Comparison of ENCODE assay signal across 8 mouse cellular contexts in genomic region chr6:121184198-121185140, GRCm38 (mm10). TPM values are rescaled to one million over a fixed set of nuclear protein-coding genes. Genes with fewer than 3 reads are reported as not detected.
DNase-seq lines count a peak whose midpoint lies in the region; ATAC-seq lines count a peak whose summit lies in the region.

No protein-coding gene starts in this region.

- no peak overlapping the region for H3K27ac ChIP-seq in brown adipose tissue, adult 24 weeks (replicated peaks; ENCODE audit: low read depth, low read length)

- peak overlapping the region; percentile 82 for H3K4me3 ChIP-seq in brown adipose tissue, adult 24 weeks (ENCODE audit: insufficient read depth, low read depth, low read length)

- H3K4me1 ChIP-seq in brown adipose tissue, adult 24 weeks (ENCODE audit: control insufficient read depth, insufficient read depth, insufficient read length, low read length) = no peaks in the 10 kb centered on the region; the same call in 1 of the 2 replicates

- DNase-seq in MN1 (ENCODE audit: low spot score) = peak; percentile 80
- DNase-seq in layer of hippocampus, postnatal 10 days (ENCODE audit: low spot score in 2 of 2) = peak; percentile 41 to 56
- peak; percentile 82 for DNase-seq in lung, postnatal 25 days (ENCODE audit: low spot score)
- DNase-seq in right cerebral cortex, adult 2 months (ENCODE audit: low spot score in 2 of 2) = peak; percentile 59 to 66
- peak; percentile 72 for DNase-seq in yolk sac, embryonic 10.5 days (ENCODE audit: low spot score)

- ATAC-seq in erythroid progenitor cell, adult 5-6 weeks (replicated peaks; ENCODE audit: low FRiP score, poor library complexity, severe bottlenecking) = peak; percentile 78
- ATAC-seq in hematopoietic stem cell, adult 5-6 weeks (replicated peaks in 1 of 2; ENCODE audit: insufficient read depth in 1 of 2, low FRiP score in 2 of 2, low TSS enrichment in 1 of 2, low read depth in 1 of 2, poor library complexity in 2 of 2, severe bottlenecking in 2 of 2) = peak; percentile 85 to 86

RNA-seq across cellular contexts. Expression of gene Pex26, which starts 1.0 kb away (rescaled TPM):
- 3.9 and 4.1 TPM in 2 replicates for polyA plus RNA-seq in brown adipose tissue, adult 24 weeks (2012; ENCODE audit: insufficient read depth, insufficient read length, missing spikeins)
- 0.36 and 1.3 TPM in 2 replicates for total RNA-seq in erythroid progenitor cell, adult 5-6 weeks (2015; ENCODE audit: low replicate concordance)
- 0.26 and 1.2 TPM in 2 replicates for total RNA-seq in erythroid progenitor cell, adult 5-6 weeks (2017; ENCODE audit: low replicate concordance)
- total RNA-seq in hematopoietic stem cell, adult 5-6 weeks (2017) = 7.8 and 9.6 TPM in 2 replicates
- 10 to 100 TPM; 13.7 to 15.7 TPM for total RNA-seq in layer of hippocampus, postnatal 10 days (2021)

RNA-seq across cellular contexts. Expression of gene Tuba8, which starts 26.0 kb away (rescaled TPM):
- 38.7 and 83.7 TPM in 2 replicates for polyA plus RNA-seq in brown adipose tissue, adult 24 weeks (2012; ENCODE audit: insufficient read depth, insufficient read length, missing spikeins)
- total RNA-seq in erythroid progenitor cell, adult 5-6 weeks (2015; ENCODE audit: low replicate concordance) = 4.2 and 9.4 TPM in 2 replicates
- total RNA-seq in erythroid progenitor cell, adult 5-6 weeks (2017; ENCODE audit: low replicate concordance) = 2.1 and 5.6 TPM in 2 replicates
- total RNA-seq in hematopoietic stem cell, adult 5-6 weeks (2017) = 7.3 and 14.6 TPM in 2 replicates
- total RNA-seq in layer of hippocampus, postnatal 10 days (2021) = 1 to 10 TPM; 2.8 to 3.6 TPM

RNA-seq across cellular contexts. Expression of gene Mical3, which starts 53.7 kb away (rescaled TPM):
- polyA plus RNA-seq in brown adipose tissue, adult 24 weeks (2012; ENCODE audit: insufficient read depth, insufficient read length, missing spikeins) = 33.3 and 42.4 TPM in 2 replicates
- total RNA-seq in erythroid progenitor cell, adult 5-6 weeks (2015; ENCODE audit: low replicate concordance) = 168 and 179 TPM in 2 replicates
- total RNA-seq in erythroid progenitor cell, adult 5-6 weeks (2017; ENCODE audit: low replicate concordance) = 159 and 259 TPM in 2 replicates
- total RNA-seq in hematopoietic stem cell, adult 5-6 weeks (2017) = 6.6 and 8.1 TPM in 2 replicates
- 10 to 100 TPM; 90.1 to 98.8 TPM for total RNA-seq in layer of hippocampus, postnatal 10 days (2021)

Comparison
In these comparisons a context has a peak if more than half of its experiments do, and no peak if none do; other contexts are left out.
1. RNA of gene Mical3, which starts 53.7 kb away (total RNA-seq): 159 to 259 TPM in erythroid progenitor cell, adult 5-6 weeks and 90.1 to 98.8 TPM in layer of hippocampus, postnatal 10 days; 6.6 to 8.1 TPM in hematopoietic stem cell, adult 5-6 weeks; every median in the first group is over 10 times any median in the second.
2. Peak in every context shown above with its lines, with median percentiles within 50 percentile points of each other: DNase-seq.